Mouse (Mus musculus) hindbrain, postnatal 0 days (tissue): ENCODE data around the gene Pdlim1. TPM values are rescaled to one million over a fixed set of nuclear protein-coding genes. Genes with fewer than 3 reads are reported as not detected.

Experiments
- ATAC-seq: fragments of 200-750 bp; cut with Nextera tagmentation; 2 replicates; pipeline ENCODE4 v1.8.0; 2017; ENCODE audit warnings: mild to moderate bottlenecking, moderate TSS enrichment, moderate library complexity
- DNase-seq: peaks from one replicate; pipeline ENCODE4 v3.0.0-alpha.2; 2015; ENCODE audit warnings: low spot score
- H3K27ac ChIP-seq: fragments of 300-500 bp; sonication (generic); 2 replicates; pipeline ENCODE4 v1.5.1; 2014; ENCODE audit warnings: mild to moderate bottlenecking
- H3K27me3 ChIP-seq: fragments of 300-500 bp; sonication (generic); 2 replicates; pipeline ENCODE4 v1.6.1; 2014; ENCODE audit warnings: low read length, mixed read lengths; ENCODE audit not compliant: insufficient read depth
- H3K36me3 ChIP-seq: fragments of 300-500 bp; sonication (generic); 2 replicates; pipeline ENCODE4 v1.6.1; 2014; ENCODE audit warnings: low read length, mixed read lengths; ENCODE audit not compliant: insufficient read depth
- H3K4me1 ChIP-seq: fragments of 300-500 bp; sonication (generic); 2 replicates; pipeline ENCODE4 v1.6.1; 2014; ENCODE audit warnings: antibody characterized with exemption, low read length, mixed read lengths; ENCODE audit not compliant: insufficient read depth
- H3K4me2 ChIP-seq: fragments of 300-500 bp; sonication (generic); 2 replicates; pipeline ENCODE4 v1.6.1; 2014; ENCODE audit warnings: low read depth, mild to moderate bottlenecking, low read length, moderate library complexity, mixed read lengths
- H3K4me3 ChIP-seq: fragments of 300-500 bp; sonication (generic); 2 replicates; pipeline ENCODE4 v1.5.1; 2014; ENCODE audit warnings: low read length
- H3K9ac ChIP-seq: fragments of 300-500 bp; sonication (generic); replicated peaks from 2 replicates; pipeline ENCODE4 v1.6.1; 2014; ENCODE audit warnings: mild to moderate bottlenecking, low read length, moderate library complexity, mixed read lengths
- H3K9me3 ChIP-seq: fragments of 300-500 bp; sonication (generic); 2 replicates; pipeline ENCODE4 v1.6.1; 2016; ENCODE audit warnings: low read length, mixed read lengths
- CTCF ChIP-seq: IDR thresholded peaks from 2 replicates; pipeline ENCODE4 v1.5.1; 2016; ENCODE audit warnings: antibody characterized with exemption, control low read depth, low read depth
- WGBS: fragments of 180-500 bp; shearing (Covaris S2); extraction: QIAGEN DNeasy Blood & Tissue Kit; methylation state at CpG from one replicate; pipeline ENCODE4 v1.1.7; 2014; 5-methylcytosine and 5-hydroxymethylcytosine counted together
- polyA plus RNA-seq: library from polyadenylated mRNA; unstranded; fragments of >200 nt; fragmentation: Nextera tagmentation; extraction: Ambion mirVana; gene quantifications from 2 replicates; pipeline ENCODE4 v1.2.1, GENCODE M21; 2015
- total RNA-seq: library from RNA; depleted of rRNA; stranded (reverse); fragments of >200 nt; gene quantifications from 2 replicates; pipeline ENCODE4 v1.2.3, GENCODE M21; 2014

Gene Pdlim1
- total and polyA plus RNA-seq, 2 experiments from 2014 or later, result 2.8 to 10.3 TPM

DNA sequence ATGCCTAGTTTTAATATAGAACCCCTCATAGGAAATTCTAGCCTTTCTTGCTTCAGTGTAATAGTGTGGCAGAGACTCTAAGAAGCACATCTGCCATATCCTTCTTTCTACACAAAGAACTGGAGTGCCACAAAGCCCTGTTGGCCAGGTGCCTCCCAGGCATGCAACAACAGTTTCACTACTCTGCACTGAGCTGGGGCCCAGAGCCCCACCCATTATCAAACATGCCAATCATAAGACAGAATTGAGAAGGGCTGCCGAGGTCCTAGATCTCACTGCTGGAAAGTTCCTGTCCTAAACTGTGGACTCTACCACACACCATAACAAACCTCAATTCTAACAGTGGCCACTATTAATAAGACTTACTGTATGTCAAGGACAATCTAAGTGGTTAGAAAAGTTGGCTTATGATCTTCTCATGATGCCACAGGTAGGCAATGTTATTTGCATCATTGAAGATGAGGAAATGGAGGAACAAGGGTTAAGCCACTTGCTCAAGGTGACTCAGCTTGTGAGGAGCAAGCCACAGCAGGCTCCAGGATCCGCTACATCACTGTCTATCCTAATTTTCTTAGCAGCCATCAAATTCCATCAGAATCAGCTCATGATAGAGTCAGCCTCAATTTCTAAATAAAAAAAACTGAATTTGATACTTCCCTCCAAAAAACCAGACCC is 15.1 kb downstream of the Pdlim1 start:
- Histone ChIP-seq H3K36me3 (no peaks in the 10 kb centered on the region), H3K27me3 (no peaks in the 10 kb centered on the region), H3K4me1 (no peaks in the 10 kb centered on the region), H3K27ac (no peak overlapping the region), H3K9ac (no peak overlapping the region), H3K9me3 (no peaks in the 10 kb centered on the region), H3K4me3 (no peak overlapping the region), H3K4me2 (no peak overlapping the region)
- ATAC-seq (no peak), DNase-seq (no peak)
- 70% methylated on average over 2 of the region's 2 CpGs for WGBS
- no peak for TF ChIP-seq CTCF

DNA sequence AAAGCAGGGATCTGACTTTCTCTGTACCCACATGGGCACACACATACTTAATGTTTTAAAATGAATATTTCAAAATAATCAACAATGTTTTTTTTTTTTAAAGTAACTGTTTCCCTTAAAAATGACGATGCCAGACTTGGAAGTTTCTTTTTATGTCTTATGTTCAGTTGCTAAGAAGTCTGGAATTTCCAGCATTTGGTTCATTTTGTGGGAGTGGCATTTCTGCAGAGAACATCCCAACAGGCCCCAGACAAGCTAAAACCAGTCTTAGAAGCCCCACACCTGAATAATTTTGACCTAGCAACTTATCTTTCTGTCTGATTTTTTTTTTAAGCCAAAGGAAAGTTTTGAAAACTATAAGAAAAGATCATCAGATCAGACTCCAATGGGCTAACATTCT is 16.1 kb downstream of the Pdlim1 start:
- no peak for DNase-seq
- no peak for ATAC-seq
- Histone ChIP-seq H3K9ac (no peak overlapping the region), H3K36me3 (no peaks in the 10 kb centered on the region), H3K4me2 (no peak overlapping the region), H3K4me1 (no peaks in the 10 kb centered on the region), H3K27ac (no peak overlapping the region), H3K9me3 (no peaks in the 10 kb centered on the region), H3K4me3 (no peak overlapping the region), H3K27me3 (no peaks in the 10 kb centered on the region)
- TF ChIP-seq CTCF, result no peak
- 81% methylated on average over 1 of the region's 1 CpGs for WGBS

DNA sequence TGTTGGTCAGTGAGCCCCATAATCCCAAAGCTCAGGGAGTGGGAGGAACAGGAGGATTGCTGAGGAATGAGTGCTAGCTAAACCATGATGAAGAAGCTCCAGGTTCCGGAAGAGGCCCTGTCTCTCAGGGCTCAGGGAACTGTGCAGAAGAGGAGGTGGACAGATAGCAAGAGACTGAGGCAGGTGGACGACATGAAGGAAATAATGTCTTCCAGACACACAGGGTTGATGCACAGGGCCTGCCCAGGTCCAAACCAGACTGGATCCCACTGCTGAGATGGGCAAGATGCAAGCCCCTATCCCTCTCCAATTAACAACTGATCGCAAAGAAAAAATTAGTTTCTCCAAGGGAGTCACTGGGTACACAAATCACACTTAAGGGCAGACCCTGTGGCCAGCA is 16.9 kb downstream of the Pdlim1 start:
- DNase-seq (no peak), ATAC-seq (no peak)
- Histone ChIP-seq H3K27me3 (no peaks in the 10 kb centered on the region), H3K4me1 (no peaks in the 10 kb centered on the region), H3K9me3 (no peaks in the 10 kb centered on the region), H3K36me3 (no peaks in the 10 kb centered on the region), H3K9ac (no peak overlapping the region), H3K27ac (no peak overlapping the region), H3K4me3 (no peak overlapping the region), H3K4me2 (no peak overlapping the region)
- no peak for TF ChIP-seq CTCF
- 90% methylated on average over 3 of the region's 3 CpGs for WGBS

DNA sequence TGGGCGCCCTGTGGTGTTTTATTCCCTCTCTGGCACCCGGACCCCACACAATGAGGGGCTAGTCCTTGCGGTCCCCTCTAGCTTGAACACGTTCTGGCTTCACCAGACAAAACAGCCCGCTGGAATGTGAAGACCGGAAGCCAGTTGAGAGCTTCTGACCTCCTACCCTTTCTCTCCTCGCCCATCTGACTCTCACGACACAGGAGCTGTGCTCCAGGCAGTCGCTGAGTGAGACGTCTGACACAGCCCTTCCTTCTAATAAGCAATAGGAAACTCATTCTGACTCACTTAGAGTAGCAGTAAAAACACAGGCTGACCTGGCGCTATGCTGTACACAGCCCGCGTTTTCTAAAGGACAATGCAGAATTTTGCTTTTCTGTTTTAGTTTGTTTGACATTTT is 17.9 kb downstream of the Pdlim1 start:
- H3K4me2 ChIP-seq, result no peak overlapping the region
- H3K36me3 ChIP-seq, result no peaks in the 10 kb centered on the region
- no peak for ATAC-seq
- no peak overlapping the region for H3K9ac ChIP-seq
- 59% methylated on average over 13 of the region's 13 CpGs for WGBS
- no peaks in the 10 kb centered on the region for H3K9me3 ChIP-seq
- H3K27ac ChIP-seq, result no peak overlapping the region
- H3K4me1 ChIP-seq, result no peaks in the 10 kb centered on the region
- no peaks in the 10 kb centered on the region for H3K27me3 ChIP-seq
- TF ChIP-seq CTCF, result no peak
- no peak overlapping the region for H3K4me3 ChIP-seq
- no peak for DNase-seq

DNA sequence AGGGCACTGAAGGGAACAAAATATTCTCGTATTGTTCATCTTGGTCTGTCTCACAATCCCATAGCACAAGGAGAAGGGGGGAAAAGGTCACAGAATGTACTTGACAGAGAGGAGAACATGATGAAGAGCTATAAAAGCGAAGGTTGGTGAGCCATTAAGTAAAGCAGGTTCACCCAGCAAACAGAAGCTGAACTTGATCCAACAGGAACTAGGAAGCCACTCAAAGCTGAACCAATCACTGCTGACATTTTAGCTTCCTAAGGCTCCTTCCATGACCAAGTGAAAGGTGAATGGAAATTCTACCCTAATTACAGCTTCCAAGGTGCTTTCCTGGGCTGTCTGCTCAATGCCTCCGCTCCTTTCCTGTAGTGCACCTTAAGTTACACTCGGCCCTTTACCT is 20.5 kb downstream of the Pdlim1 start:
- WGBS, result 83% methylated on average over 4 of the region's 4 CpGs
- no peak for ATAC-seq
- Histone ChIP-seq H3K27ac (no peak overlapping the region), H3K4me3 (no peak overlapping the region), H3K4me1 (no peaks in the 10 kb centered on the region), H3K4me2 (no peak overlapping the region), H3K27me3 (no peaks in the 10 kb centered on the region), H3K9ac (no peak overlapping the region), H3K36me3 (no peaks in the 10 kb centered on the region), H3K9me3 (no peaks in the 10 kb centered on the region)
- TF ChIP-seq CTCF, result no peak
- no peak for DNase-seq

DNA sequence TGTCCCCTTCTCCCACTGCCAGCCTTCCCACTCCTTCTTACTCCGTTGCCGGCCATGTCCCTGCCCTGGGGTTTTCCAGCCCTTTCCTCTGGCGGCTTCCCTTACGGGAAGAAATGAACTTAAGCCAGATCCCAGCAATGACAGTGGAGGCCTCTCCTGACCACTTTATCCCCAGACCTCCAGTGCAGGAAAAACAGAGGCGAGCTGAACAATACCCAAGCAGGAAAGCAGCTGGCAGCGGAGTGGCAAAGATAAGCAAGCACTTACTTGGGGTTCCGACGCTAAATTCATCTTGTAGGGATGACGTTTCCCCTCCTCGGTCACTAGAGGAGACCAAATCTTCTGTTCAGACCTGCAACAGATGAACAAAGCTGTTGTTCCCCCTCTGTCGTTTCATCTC is 22.3 kb downstream of the Pdlim1 start:
- 83% methylated on average over 11 of the region's 11 CpGs for WGBS
- TF ChIP-seq CTCF, result no peak
- H3K4me3 ChIP-seq, result no peak overlapping the region
- H3K9ac ChIP-seq, result no peak overlapping the region
- no peak for ATAC-seq
- no peaks in the 10 kb centered on the region for H3K36me3 ChIP-seq
- no peak for DNase-seq
- no peak overlapping the region for H3K27ac ChIP-seq
- no peaks in the 10 kb centered on the region for H3K27me3 ChIP-seq
- H3K4me1 ChIP-seq, result no peaks in the 10 kb centered on the region
- no peak overlapping the region for H3K4me2 ChIP-seq
- H3K9me3 ChIP-seq, result no peaks in the 10 kb centered on the region

DNA sequence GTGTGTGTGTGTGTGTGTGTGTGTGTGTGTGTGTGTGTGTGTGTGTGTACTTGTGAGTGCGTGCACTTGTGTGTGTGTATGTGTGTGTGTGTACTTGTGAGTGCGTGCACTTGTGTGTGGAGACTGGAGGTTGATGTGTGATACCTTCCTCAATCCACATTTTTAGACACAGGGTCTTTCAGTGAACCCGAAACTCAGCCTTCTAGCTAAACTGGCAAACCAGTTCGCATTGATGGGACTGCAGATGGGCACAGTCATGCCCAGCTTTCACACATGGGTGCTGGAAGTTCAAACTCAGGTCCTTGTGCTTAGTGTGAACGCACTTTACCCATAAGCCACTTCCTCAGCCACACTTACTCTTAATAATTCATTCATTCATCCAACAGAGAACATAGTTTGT is 23.2 kb downstream of the Pdlim1 start:
- 95% methylated on average over 5 of the region's 5 CpGs for WGBS
- Histone ChIP-seq H3K27me3 (no peaks in the 10 kb centered on the region), H3K9ac (no peak overlapping the region), H3K9me3 (no peaks in the 10 kb centered on the region), H3K4me1 (no peaks in the 10 kb centered on the region), H3K27ac (no peak overlapping the region), H3K36me3 (no peaks in the 10 kb centered on the region), H3K4me2 (no peak overlapping the region), H3K4me3 (no peak overlapping the region)
- TF ChIP-seq CTCF, result no peak
- ATAC-seq, result no peak
- DNase-seq, result no peak
